Mouse (Mus musculus) heart, embryonic 12.5 days (tissue): Measurements from ENCODE around the gene Sec62. TPM values are rescaled to one million over a fixed set of nuclear protein-coding genes. Genes with fewer than 3 reads are reported as not detected.
"Not testable (repeated sequence)": the region's sequence is repeated elsewhere in the genome, so short reads cannot be mapped to it uniquely, and the experiment has no call there.

Experiments
- ATAC-seq: fragments of 200-750 bp; cut with Nextera tagmentation; 2 replicates; pipeline ENCODE4 v1.8.0; 2017; ENCODE audit warnings: moderate TSS enrichment, moderate library complexity; ENCODE audit not compliant: insufficient number of reproducible peaks, low FRiP score
- H3K27ac ChIP-seq: fragments of 300-500 bp; sonication (generic); 2 replicates; pipeline ENCODE4 v1.5.1; 2016; ENCODE audit warnings: mild to moderate bottlenecking, moderate library complexity; ENCODE audit not compliant: poor library complexity, severe bottlenecking
- H3K27me3 ChIP-seq: fragments of 300-500 bp; sonication (generic); replicated peaks from 2 replicates; pipeline ENCODE4 v1.6.1; 2016; ENCODE audit warnings: mild to moderate bottlenecking, moderate library complexity
- H3K36me3 ChIP-seq: fragments of 300-500 bp; sonication (generic); 2 replicates; pipeline ENCODE4 v1.6.1; 2016; ENCODE audit warnings: mild to moderate bottlenecking, moderate library complexity
- H3K4me1 ChIP-seq: fragments of 300-500 bp; sonication (generic); replicated peaks from 2 replicates; pipeline ENCODE4 v1.6.1; 2016; ENCODE audit warnings: mild to moderate bottlenecking
- H3K4me2 ChIP-seq: fragments of 300-500 bp; sonication (generic); 2 replicates; pipeline ENCODE4 v1.6.1; 2016; ENCODE audit warnings: mild to moderate bottlenecking, moderate library complexity
- H3K4me3 ChIP-seq: fragments of 300-500 bp; sonication (generic); 2 replicates; pipeline ENCODE4 v1.5.1; 2016; ENCODE audit warnings: mild to moderate bottlenecking
- H3K9ac ChIP-seq: fragments of 300-500 bp; sonication (generic); 2 replicates; pipeline ENCODE4 v1.6.1; 2016; ENCODE audit warnings: mild to moderate bottlenecking, moderate library complexity
- H3K9me3 ChIP-seq: fragments of 300-500 bp; sonication (generic); replicated peaks from 2 replicates; pipeline ENCODE4 v1.6.1; 2016; ENCODE audit warnings: mild to moderate bottlenecking, moderate library complexity
- WGBS: fragments of 180-500 bp; shearing (Covaris S2); methylation state at CpG from one replicate; pipeline ENCODE4 v1.1.7; 2016; 5-methylcytosine and 5-hydroxymethylcytosine counted together
- polyA plus RNA-seq: library from polyadenylated mRNA; unstranded; fragments of >200 nt; fragmentation: Nextera tagmentation; extraction: Ambion mirVana; gene quantifications from 2 replicates; pipeline ENCODE4 v1.2.1, GENCODE M21; 2016

Gene Sec62
- polyA plus RNA-seq, 1 experiment from 2014 or later: 78.7 TPM

- 0 out of 2 replicates have a peak, but pooled peaks cover 5% of the 10 kb centered on the region for H3K9me3 ChIP-seq
- no peak overlapping the region for H3K9ac ChIP-seq
- no peak overlapping the region for H3K27ac ChIP-seq
- H3K4me2 ChIP-seq: no peak overlapping the region
- H3K36me3 ChIP-seq: no peaks in the 10 kb centered on the region
- no peaks in the 10 kb centered on the region for H3K27me3 ChIP-seq
- no peak overlapping the region for H3K4me3 ChIP-seq
- no peaks in the 10 kb centered on the region for H3K4me1 ChIP-seq
- no peak for ATAC-seq
- 79% methylated on average over 3 of the region's 3 CpGs for WGBS
Measured at GRCm38 (mm10) chr3:30833254-30833653, 40.6 kb downstream of the Sec62 start.

- Histone ChIP-seq H3K9ac (no peak overlapping the region), H3K9me3 (no peaks in the 10 kb centered on the region), H3K4me1 (no peaks in the 10 kb centered on the region), H3K4me3 (no peak overlapping the region), H3K27ac (no peak overlapping the region), H3K27me3 (no peaks in the 10 kb centered on the region), H3K4me2 (no peak overlapping the region), H3K36me3 (no peaks in the 10 kb centered on the region)
- 61% methylated on average over 2 of the region's 2 CpGs for WGBS
- no peak for ATAC-seq
Measured at GRCm38 (mm10) chr3:30845755-30846154, 53.1 kb downstream of the Sec62 start.

GRCm38 (mm10) chr3:30847413-30847812 lies 54.7 kb downstream of the Sec62 start:
- Histone ChIP-seq H3K9me3 (no peaks in the 10 kb centered on the region), H3K4me1 (no peaks in the 10 kb centered on the region), H3K27ac (no peak overlapping the region), H3K9ac (no peak overlapping the region), H3K36me3 (no peaks in the 10 kb centered on the region), H3K4me3 (no peak overlapping the region), H3K27me3 (peaks cover 6% of the 10 kb centered on the region), H3K4me2 (no peak overlapping the region)
- no peak for ATAC-seq
- WGBS: 39% methylated on average over 1 of the region's 1 CpGs

GRCm38 (mm10) chr3:30851422-30851821 lies 58.7 kb downstream of the Sec62 start:
- H3K4me1 ChIP-seq: no peaks in the 10 kb centered on the region
- H3K27ac ChIP-seq: no peak overlapping the region
- ATAC-seq: no peak
- H3K36me3 ChIP-seq: no peaks in the 10 kb centered on the region
- no peak overlapping the region for H3K4me2 ChIP-seq
- no peak overlapping the region for H3K9ac ChIP-seq
- H3K9me3 ChIP-seq: no peaks in the 10 kb centered on the region
- 71% methylated on average over 4 of the region's 6 CpGs for WGBS
- H3K4me3 ChIP-seq: no peak overlapping the region
- H3K27me3 ChIP-seq: peaks cover 31% of the 10 kb centered on the region

GRCm38 (mm10) chr3:30853596-30853995 lies 60.9 kb downstream of the Sec62 start:
- ATAC-seq: no peak
- peaks cover 36% of the 10 kb centered on the region for H3K27me3 ChIP-seq
- no peak overlapping the region for H3K4me2 ChIP-seq
- 77% methylated on average over 5 of the region's 5 CpGs for WGBS
- no peak overlapping the region for H3K27ac ChIP-seq
- H3K36me3 ChIP-seq: no peaks in the 10 kb centered on the region
- H3K9me3 ChIP-seq: no peaks in the 10 kb centered on the region
- no peak overlapping the region for H3K4me3 ChIP-seq
- no peaks in the 10 kb centered on the region for H3K4me1 ChIP-seq
- H3K9ac ChIP-seq: no peak overlapping the region

- Histone ChIP-seq H3K9ac (peak within 1 kb of the TSS; percentile 61), H3K4me1 (no peaks in the 10 kb centered on the region), H3K36me3 (no peaks in the 10 kb centered on the region), H3K4me2 (peak within 1 kb of the TSS; percentile 90), H3K27ac (no peak within 1 kb of the TSS), H3K4me3 (peak within 1 kb of the TSS; percentile 68), H3K9me3 (no peaks in the 10 kb centered on the region), H3K27me3 (peaks cover 36% of the 10 kb centered on the region)
- WGBS: under 1% methylated on average over 75 of the region's 75 CpGs
- ATAC-seq: peak; percentile 81
Measured at GRCm38 (mm10) chr3:30855604-30856458, 63.2 kb downstream of the Sec62 start, which contains the start of gene Gpr160. TSS of gene Gpr160 (plus strand) at chr3:30855950.

GRCm38 (mm10) chr3:30859599-30859998 lies 66.9 kb downstream of the Sec62 start:
- not testable (repeated sequence) for H3K4me1 ChIP-seq, H3K9ac ChIP-seq, H3K27ac ChIP-seq, H3K9me3 ChIP-seq, H3K4me3 ChIP-seq, H3K36me3 ChIP-seq, ATAC-seq, H3K4me2 ChIP-seq
- WGBS: 87% methylated on average over 8 of the region's 8 CpGs
- H3K27me3 ChIP-seq: 0 out of 2 replicates have a peak, but pooled peaks cover 14% of the 10 kb centered on the region

- no peak overlapping the region for H3K9ac ChIP-seq
- no peaks in the 10 kb centered on the region for H3K9me3 ChIP-seq
- H3K36me3 ChIP-seq: no peaks in the 10 kb centered on the region
- H3K27ac ChIP-seq: no peak overlapping the region
- 0 out of 2 replicates have a peak, but pooled peaks cover 8% of the 10 kb centered on the region for H3K27me3 ChIP-seq
- H3K4me3 ChIP-seq: no peak overlapping the region
- no peaks in the 10 kb centered on the region for H3K4me1 ChIP-seq
- no peak for ATAC-seq
- H3K4me2 ChIP-seq: no peak overlapping the region
- WGBS: 72% methylated on average over 4 of the region's 4 CpGs
Measured at GRCm38 (mm10) chr3:30860705-30861104, 68.0 kb downstream of the Sec62 start.

GRCm38 (mm10) chr3:30863712-30864435 lies 71.2 kb downstream of the Sec62 start:
- Histone ChIP-seq H3K4me3 (no peak overlapping the region), H3K27ac (no peak overlapping the region), H3K36me3 (no peaks in the 10 kb centered on the region), H3K9ac (no peak overlapping the region), H3K9me3 (no peaks in the 10 kb centered on the region), H3K27me3 (no peaks in the 10 kb centered on the region), H3K4me2 (no peak overlapping the region), H3K4me1 (no peaks in the 10 kb centered on the region)
- no peak for ATAC-seq
- WGBS: 63% methylated on average over 5 of the region's 5 CpGs

- Histone ChIP-seq H3K4me3 (no peak overlapping the region), H3K9me3 (no peaks in the 10 kb centered on the region), H3K4me2 (no peak overlapping the region), H3K27me3 (no peaks in the 10 kb centered on the region), H3K36me3 (no peaks in the 10 kb centered on the region), H3K27ac (no peak overlapping the region), H3K9ac (no peak overlapping the region), H3K4me1 (no peaks in the 10 kb centered on the region)
- WGBS: 82% methylated on average over 1 of the region's 1 CpGs
- no peak for ATAC-seq
Measured at GRCm38 (mm10) chr3:30864640-30865039, 72.0 kb downstream of the Sec62 start.

- Histone ChIP-seq H3K27me3 (no peaks in the 10 kb centered on the region), H3K27ac (no peak overlapping the region), H3K4me2 (no peak overlapping the region), H3K9ac (no peak overlapping the region), H3K9me3 (no peaks in the 10 kb centered on the region), H3K4me1 (peaks cover 7% of the 10 kb centered on the region), H3K4me3 (no peak overlapping the region), H3K36me3 (no peaks in the 10 kb centered on the region)
- WGBS: 70% methylated on average over 5 of the region's 5 CpGs
- no peak for ATAC-seq
Measured at GRCm38 (mm10) chr3:30868176-30868575, 75.5 kb downstream of the Sec62 start.
